Mouse (Mus musculus): ENCODE data around the gene Cecr2. TPM values are rescaled to one million over a fixed set of nuclear protein-coding genes. Genes with fewer than 3 reads are reported as not detected.
"Not testable (repeated sequence)": the region's sequence is repeated elsewhere in the genome, so short reads cannot be mapped to it uniquely, and the experiment has no call there.

Gene Cecr2
- total and polyA plus RNA-seq, 2 experiments from 2014 or later = 1.1 to 11.1 TPM

GRCm38 (mm10) chr6:120644346-120645299 is 21.5 kb upstream of the Cecr2 start:
- Histone ChIP-seq H3K9ac (replicated peaks; ENCODE audit: low read length, poor library complexity, severe bottlenecking) (no peak overlapping the region), H3K27ac (ENCODE audit: low read depth, low read length) (no peak overlapping the region), H3K9me3 (ENCODE audit: low read length) (no peaks in the 10 kb centered on the region), H3K27me3 (ENCODE audit: insufficient read depth, low read length) (no peaks in the 10 kb centered on the region), H3K4me1 (ENCODE audit: insufficient read depth, low read length) (no peaks in the 10 kb centered on the region), H3K4me2 (ENCODE audit: low read depth, low read length, poor library complexity, severe bottlenecking) (no peak overlapping the region), H3K4me3 (ENCODE audit: low read depth, low read length) (no peak overlapping the region), H3K36me3 (ENCODE audit: insufficient read depth, low read length) (no peaks in the 10 kb centered on the region)
- WGBS = 50% methylated on average over 23 of the region's 23 CpGs
- TF ChIP-seq CTCF (IDR thresholded peaks at IDR 0.05) = no peak
- no peak for DNase-seq (ENCODE audit: low spot score)
- ATAC-seq (ENCODE audit: low FRiP score) = no peak

GRCm38 (mm10) chr6:120647246-120648028 is 18.7 kb upstream of the Cecr2 start:
- H3K4me3 ChIP-seq (ENCODE audit: low read depth, low read length) = not testable (repeated sequence)
- WGBS = 97% methylated on average over 3 of the region's 4 CpGs

GRCm38 (mm10) chr6:120648205-120648604 is 18.0 kb upstream of the Cecr2 start:
- no peak for TF ChIP-seq CTCF (IDR thresholded peaks at IDR 0.05)
- ATAC-seq (ENCODE audit: low FRiP score) (no peak), DNase-seq (ENCODE audit: low spot score) (no peak)
- WGBS = 80% methylated on average over 5 of the region's 5 CpGs
- no peaks in the 10 kb centered on the region for H3K36me3 ChIP-seq (ENCODE audit: insufficient read depth, low read length)
- H3K27me3 ChIP-seq (ENCODE audit: insufficient read depth, low read length) = no peaks in the 10 kb centered on the region
- no peak overlapping the region for H3K9ac ChIP-seq (replicated peaks; ENCODE audit: low read length, poor library complexity, severe bottlenecking)
- H3K4me2 ChIP-seq (ENCODE audit: low read depth, low read length, poor library complexity, severe bottlenecking) = no peak overlapping the region
- no peaks in the 10 kb centered on the region for H3K4me1 ChIP-seq (ENCODE audit: insufficient read depth, low read length)
- H3K9me3 ChIP-seq (ENCODE audit: low read length) = no peaks in the 10 kb centered on the region
- no peak overlapping the region for H3K27ac ChIP-seq (ENCODE audit: low read depth, low read length)
- no peak overlapping the region for H3K4me3 ChIP-seq (ENCODE audit: low read depth, low read length)

More at GRCm38 (mm10) chr6:120647246-120648028, 18.7 kb upstream of the Cecr2 start:
- DNase-seq (ENCODE audit: low spot score); H3K27me3 ChIP-seq (ENCODE audit: insufficient read depth, low read length); H3K27ac ChIP-seq (ENCODE audit: low read depth, low read length); H3K9ac ChIP-seq (replicated peaks; ENCODE audit: low read length, poor library complexity, severe bottlenecking); H3K4me1 ChIP-seq (ENCODE audit: insufficient read depth, low read length); H3K36me3 ChIP-seq (ENCODE audit: insufficient read depth, low read length); H3K9me3 ChIP-seq (ENCODE audit: low read length); H3K4me2 ChIP-seq (ENCODE audit: low read depth, low read length, poor library complexity, severe bottlenecking); ATAC-seq (ENCODE audit: low FRiP score): not testable (repeated sequence)

GRCm38 (mm10) chr6:120652666-120653065 is 13.5 kb upstream of the Cecr2 start:
- Histone ChIP-seq H3K36me3 (ENCODE audit: insufficient read depth, low read length) (no peaks in the 10 kb centered on the region), H3K27me3 (ENCODE audit: insufficient read depth, low read length) (no peaks in the 10 kb centered on the region), H3K9me3 (ENCODE audit: low read length) (no peaks in the 10 kb centered on the region), H3K4me2 (ENCODE audit: low read depth, low read length, poor library complexity, severe bottlenecking) (no peak overlapping the region), H3K4me3 (ENCODE audit: low read depth, low read length) (no peak overlapping the region), H3K9ac (replicated peaks; ENCODE audit: low read length, poor library complexity, severe bottlenecking) (no peak overlapping the region), H3K4me1 (ENCODE audit: insufficient read depth, low read length) (no peaks in the 10 kb centered on the region), H3K27ac (ENCODE audit: low read depth, low read length) (no peak overlapping the region)
- no peak for TF ChIP-seq CTCF (IDR thresholded peaks at IDR 0.05)
- ATAC-seq (ENCODE audit: low FRiP score) = no peak
- no peak for DNase-seq (ENCODE audit: low spot score)
- 11% methylated on average over 7 of the region's 7 CpGs for WGBS

- 97% methylated on average over 3 of the region's 3 CpGs for WGBS
- ATAC-seq (ENCODE audit: low FRiP score) (no peak), DNase-seq (ENCODE audit: low spot score) (no peak)
- no peak for TF ChIP-seq CTCF (IDR thresholded peaks at IDR 0.05)
- H3K4me2 ChIP-seq (ENCODE audit: low read depth, low read length, poor library complexity, severe bottlenecking) = no peak overlapping the region
- no peaks in the 10 kb centered on the region for H3K4me1 ChIP-seq (ENCODE audit: insufficient read depth, low read length)
- H3K4me3 ChIP-seq (ENCODE audit: low read depth, low read length) = no peak overlapping the region
- no peaks in the 10 kb centered on the region for H3K27me3 ChIP-seq (ENCODE audit: insufficient read depth, low read length)
- H3K9me3 ChIP-seq (ENCODE audit: low read length) = no peaks in the 10 kb centered on the region
- H3K36me3 ChIP-seq (ENCODE audit: insufficient read depth, low read length) = no peaks in the 10 kb centered on the region
- H3K27ac ChIP-seq (ENCODE audit: low read depth, low read length) = no peak overlapping the region
- H3K9ac ChIP-seq (replicated peaks; ENCODE audit: low read length, poor library complexity, severe bottlenecking) = no peak overlapping the region
Measured at GRCm38 (mm10) chr6:120655702-120656101, 10.5 kb upstream of the Cecr2 start.

- no peak for ATAC-seq (ENCODE audit: low FRiP score)
Measured at GRCm38 (mm10) chr6:120658848-120659247, 7.3 kb upstream of the Cecr2 start.

More at GRCm38 (mm10) chr6:120658848-120659247, 7.3 kb upstream of the Cecr2 start:
- Histone ChIP-seq H3K36me3 (ENCODE audit: insufficient read depth, low read length) (no peaks in the 10 kb centered on the region), H3K9ac (replicated peaks; ENCODE audit: low read length, poor library complexity, severe bottlenecking) (no peak overlapping the region), H3K27me3 (ENCODE audit: insufficient read depth, low read length) (no peaks in the 10 kb centered on the region), H3K4me2 (ENCODE audit: low read depth, low read length, poor library complexity, severe bottlenecking) (no peak overlapping the region), H3K4me3 (ENCODE audit: low read depth, low read length) (no peak overlapping the region), H3K27ac (ENCODE audit: low read depth, low read length) (no peak overlapping the region), H3K4me1 (ENCODE audit: insufficient read depth, low read length) (no peaks in the 10 kb centered on the region), H3K9me3 (ENCODE audit: low read length) (no peaks in the 10 kb centered on the region)
- DNase-seq (ENCODE audit: low spot score) = no peak
- 71% methylated on average over 7 of the region's 7 CpGs for WGBS
- TF ChIP-seq CTCF (IDR thresholded peaks at IDR 0.05) = no peak

Measured in midbrain, postnatal 0 days (tissue).